Mouse (Mus musculus) cerebellum, adult 2 months (tissue): ENCODE data around the gene Gm44579.

ENCODE experiments used
- CTCF ChIP-seq: fragments of 200-500 bp; IDR thresholded peaks from 2 replicates; pipeline ENCODE4 v1.5.1; 2011; ENCODE audit warnings: low read depth, mild to moderate bottlenecking, control low read depth, low read length, moderate library complexity, borderline replicate concordance; ENCODE audit not compliant: insufficient read depth
- POLR2A ChIP-seq: fragments of 200-500 bp; IDR thresholded peaks from 2 replicates; pipeline ENCODE4 v1.6.1; 2011; ENCODE audit warnings: low read length, control low read depth, borderline replicate concordance; ENCODE audit not compliant: insufficient read depth

DNA sequence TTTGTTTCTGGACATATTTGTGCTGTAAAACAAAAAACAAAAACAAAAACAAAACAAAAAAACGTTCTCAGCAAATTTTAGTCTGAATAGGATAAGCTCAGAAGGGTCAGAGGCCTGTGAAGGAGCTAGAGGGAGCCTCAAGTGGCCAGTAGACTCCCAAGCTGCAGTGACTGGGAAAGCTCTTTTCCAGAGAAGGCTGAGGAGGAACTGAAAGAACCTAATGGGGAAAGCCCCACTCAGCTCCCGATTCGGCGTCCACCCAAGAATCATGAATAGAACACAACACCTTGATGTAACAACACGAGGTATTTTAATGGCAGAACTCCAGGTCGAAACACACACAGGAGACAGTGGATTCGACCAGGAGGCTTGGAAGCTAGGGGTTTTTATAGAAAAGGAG, 37.0 kb upstream of the Gm44579 start:
- TF ChIP-seq CTCF (no peak), POLR2A (no peak)
